ENCODE assay signal across 18 mouse cellular contexts in the genomic region with DNA sequence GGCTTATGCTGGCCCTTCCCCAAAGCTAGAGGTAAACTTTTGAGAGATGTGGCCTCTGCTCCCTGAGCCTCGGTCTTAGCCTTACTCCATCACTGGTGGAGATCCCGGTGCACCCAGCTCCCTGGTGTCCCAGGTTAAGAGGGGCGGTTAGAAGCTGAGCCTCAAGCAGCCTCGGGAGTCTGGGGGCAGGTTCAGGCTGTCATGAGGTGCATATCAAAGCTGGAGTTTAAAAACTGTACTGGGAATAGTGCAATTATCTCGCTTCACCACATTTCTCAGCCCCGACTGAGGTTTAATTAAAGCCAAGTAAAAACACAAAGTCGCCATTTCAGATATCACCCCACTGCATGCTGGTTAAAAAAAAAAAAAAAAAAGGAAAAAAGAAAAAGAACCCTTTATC.
DNase-seq lines count a peak whose midpoint lies in the region; ATAC-seq and TF ChIP-seq lines count a peak whose summit lies in the region.
"Had no signal": no experiment of that assay in that cellular context is flagged by ENCODE, and none has a peak within 500 bp of the region (broad histone marks: within the 10 kb centered on the region; RNA-seq: fewer than 3 reads in every experiment).

No protein-coding gene starts in this region.

- H3K27me3 ChIP-seq in hindbrain, embryonic 12.5 days = no peaks in the 10 kb centered on the region
- H3K27me3 ChIP-seq in hindbrain, embryonic 11.5 days (ENCODE audit: control insufficient read depth, insufficient read depth, low read length) = no peaks in the 10 kb centered on the region; the same call in 1 of the 2 replicates
- no peaks in the 10 kb centered on the region for H3K27me3 ChIP-seq in embryonic facial prominence, embryonic 10.5 days (replicated peaks; ENCODE audit: low read depth, poor library complexity, severe bottlenecking)
- no peaks in the 10 kb centered on the region for H3K27me3 ChIP-seq in forebrain, embryonic 15.5 days
- H3K27me3 ChIP-seq in midbrain, embryonic 15.5 days (replicated peaks) = no peaks in the 10 kb centered on the region
- no peaks in the 10 kb centered on the region for H3K27me3 ChIP-seq in stomach, postnatal 0 days (ENCODE audit: control insufficient read depth, insufficient read depth, low read length)
- H3K27me3 ChIP-seq: CH12.LX; neural tube, embryonic 12.5 days had no signal

- H3K4me1 ChIP-seq in hindbrain, embryonic 12.5 days = peaks cover 20% of the 10 kb centered on the region
- no peaks in the 10 kb centered on the region for H3K4me1 ChIP-seq in hindbrain, embryonic 11.5 days (replicated peaks; ENCODE audit: control insufficient read depth, insufficient read depth, low read length)
- peaks cover 45% of the 10 kb centered on the region for H3K4me1 ChIP-seq in embryonic facial prominence, embryonic 10.5 days
- H3K4me1 ChIP-seq in forebrain, embryonic 15.5 days = peaks cover 16% of the 10 kb centered on the region
- H3K4me1 ChIP-seq in midbrain, embryonic 15.5 days = peaks cover 26% of the 10 kb centered on the region
- no peaks in the 10 kb centered on the region for H3K4me1 ChIP-seq in stomach, postnatal 0 days (replicated peaks; ENCODE audit: control insufficient read depth, insufficient read depth)

- no peak for ATAC-seq in hindbrain, embryonic 12.5 days (ENCODE audit: low FRiP score)
- no peak for ATAC-seq in hindbrain, embryonic 11.5 days (ENCODE audit: low FRiP score)
- ATAC-seq in forebrain, embryonic 15.5 days (replicated peaks) = 0 out of 2 replicates have a peak, but pooled peaks have one; percentile 35
- peak; percentile 51 for ATAC-seq in midbrain, embryonic 15.5 days (replicated peaks)
- no peak for ATAC-seq in stomach, postnatal 0 days (ENCODE audit: low FRiP score, low TSS enrichment)
- ATAC-seq: liver, postnatal 0 days had no signal

- no peak for DNase-seq in hindbrain, embryonic 11.5 days (ENCODE audit: low spot score)
- no peak for DNase-seq in embryonic facial prominence, embryonic 10.5 days (ENCODE audit: low spot score)
- no peak for DNase-seq in stomach, postnatal 0 days (ENCODE audit: low spot score)
- DNase-seq in cerebellum, adult 8-10 months = no peak
- no peak for DNase-seq in urinary bladder, postnatal 4 days (ENCODE audit: low spot score in 2 of 2)
- DNase-seq: cerebellum, adult 11-12 months; cerebellum, postnatal 36 days; gastrocnemius, adult 2 months; kidney, adult 8-10 months; kidney, postnatal 4 days; liver; liver, postnatal 0 days; thymus, postnatal 36 days had no signal

- no peak for TF ChIP-seq EP300 in stomach, postnatal 0 days (optimal IDR thresholded peaks at IDR 0.05)

- 53% methylated on average over 7 of the region's 7 CpGs for WGBS in hindbrain, embryonic 12.5 days
- WGBS in hindbrain, embryonic 11.5 days = 63% methylated on average over 7 of the region's 7 CpGs
- 55% methylated on average over 7 of the region's 7 CpGs for WGBS in embryonic facial prominence, embryonic 10.5 days
- 25% methylated on average over 7 of the region's 7 CpGs for WGBS in forebrain, embryonic 15.5 days
- 32% methylated on average over 7 of the region's 7 CpGs for WGBS in midbrain, embryonic 15.5 days
- 64% methylated on average over 7 of the region's 7 CpGs for WGBS in stomach, postnatal 0 days

- TF ChIP-seq CTCF in stomach, postnatal 0 days (IDR thresholded peaks at IDR 0.05; ENCODE audit: low read depth) = no peak

- H3K36me3 ChIP-seq in hindbrain, embryonic 12.5 days = no peaks in the 10 kb centered on the region
- H3K36me3 ChIP-seq in hindbrain, embryonic 11.5 days (ENCODE audit: control insufficient read depth, insufficient read depth, low read length) = no peaks in the 10 kb centered on the region
- peaks cover 15% of the 10 kb centered on the region for H3K36me3 ChIP-seq in embryonic facial prominence, embryonic 10.5 days (replicated peaks)
- no peaks in the 10 kb centered on the region for H3K36me3 ChIP-seq in forebrain, embryonic 15.5 days
- H3K36me3 ChIP-seq in midbrain, embryonic 15.5 days (replicated peaks) = no peaks in the 10 kb centered on the region
- no peaks in the 10 kb centered on the region for H3K36me3 ChIP-seq in stomach, postnatal 0 days (ENCODE audit: control insufficient read depth, insufficient read depth, low read length)
- H3K36me3 ChIP-seq: neural tube, embryonic 12.5 days had no signal

- no peak overlapping the region for H3K4me2 ChIP-seq in hindbrain, embryonic 12.5 days (replicated peaks)
- no peak overlapping the region for H3K4me2 ChIP-seq in hindbrain, embryonic 11.5 days (replicated peaks; ENCODE audit: low read depth, low read length)
- no peak overlapping the region for H3K4me2 ChIP-seq in forebrain, embryonic 15.5 days (replicated peaks)
- no peak overlapping the region for H3K4me2 ChIP-seq in midbrain, embryonic 15.5 days
- H3K4me2 ChIP-seq in stomach, postnatal 0 days (replicated peaks; ENCODE audit: low read depth) = no peak overlapping the region
- H3K4me2 ChIP-seq: neural tube, embryonic 12.5 days had no signal

- H3K4me3 ChIP-seq in hindbrain, embryonic 12.5 days = no peak overlapping the region
- no peak overlapping the region for H3K4me3 ChIP-seq in hindbrain, embryonic 11.5 days (ENCODE audit: low read depth, low read length)
- no peak overlapping the region for H3K4me3 ChIP-seq in embryonic facial prominence, embryonic 10.5 days
- H3K4me3 ChIP-seq in forebrain, embryonic 15.5 days = no peak overlapping the region
- no peak overlapping the region for H3K4me3 ChIP-seq in midbrain, embryonic 15.5 days
- no peak overlapping the region for H3K4me3 ChIP-seq in stomach, postnatal 0 days (ENCODE audit: low read depth, low read length)
- H3K4me3 ChIP-seq: gastrocnemius, adult 2 months; neural tube, embryonic 12.5 days had no signal

- no peaks in the 10 kb centered on the region for H3K9me3 ChIP-seq in hindbrain, embryonic 12.5 days (replicated peaks)
- no peaks in the 10 kb centered on the region for H3K9me3 ChIP-seq in hindbrain, embryonic 11.5 days (ENCODE audit: control insufficient read depth, low read length)
- peaks cover 6% of the 10 kb centered on the region; the same call in 1 of the 2 replicates for H3K9me3 ChIP-seq in embryonic facial prominence, embryonic 10.5 days
- H3K9me3 ChIP-seq in forebrain, embryonic 15.5 days = no peaks in the 10 kb centered on the region
- H3K9me3 ChIP-seq in midbrain, embryonic 15.5 days = no peaks in the 10 kb centered on the region
- H3K9me3 ChIP-seq in stomach, postnatal 0 days (ENCODE audit: control insufficient read depth, low read length) = no peaks in the 10 kb centered on the region
- H3K9me3 ChIP-seq: neural tube, embryonic 12.5 days had no signal

- no peak overlapping the region for H3K9ac ChIP-seq in hindbrain, embryonic 12.5 days
- no peak overlapping the region for H3K9ac ChIP-seq in hindbrain, embryonic 11.5 days (ENCODE audit: low read depth, low read length)
- no peak overlapping the region for H3K9ac ChIP-seq in forebrain, embryonic 15.5 days (replicated peaks)
- no peak overlapping the region for H3K9ac ChIP-seq in midbrain, embryonic 15.5 days
- no peak overlapping the region for H3K9ac ChIP-seq in stomach, postnatal 0 days (ENCODE audit: low read length)
- H3K9ac ChIP-seq: liver, postnatal 0 days; neural tube, embryonic 12.5 days had no signal

- peak overlapping the region; percentile 48; the same call in 1 of the 2 replicates for H3K27ac ChIP-seq in hindbrain, embryonic 12.5 days
- H3K27ac ChIP-seq in hindbrain, embryonic 11.5 days (ENCODE audit: low read depth, low read length) = no peak overlapping the region
- H3K27ac ChIP-seq in embryonic facial prominence, embryonic 10.5 days (replicated peaks) = peak overlapping the region; percentile 35
- H3K27ac ChIP-seq in forebrain, embryonic 15.5 days (replicated peaks) = peak overlapping the region; percentile 60
- H3K27ac ChIP-seq in midbrain, embryonic 15.5 days = peak overlapping the region; percentile 71
- H3K27ac ChIP-seq in stomach, postnatal 0 days (replicated peaks) = no peak overlapping the region
- H3K27ac ChIP-seq: gastrocnemius, adult 2 months; neural tube, embryonic 12.5 days had no signal

Comparison
In these comparisons a context has a peak if more than half of its experiments do, and no peak if none do; other contexts are left out.
1. H3K27ac ChIP-seq: peak in hindbrain, embryonic 12.5 days (single experiment), embryonic facial prominence, embryonic 10.5 days (single experiment), forebrain, embryonic 15.5 days (single experiment) and midbrain, embryonic 15.5 days (single experiment); none in hindbrain, embryonic 11.5 days (single experiment) and stomach, postnatal 0 days (single experiment).
2. ATAC-seq: peak in forebrain, embryonic 15.5 days (single experiment) and midbrain, embryonic 15.5 days (single experiment); none in hindbrain, embryonic 12.5 days (single experiment), hindbrain, embryonic 11.5 days (single experiment) and stomach, postnatal 0 days (single experiment).